Mouse (Mus musculus): ENCODE data around the gene Parp9. TPM values are rescaled to one million over a fixed set of nuclear protein-coding genes. Genes with fewer than 3 reads are reported as not detected.
"Not testable (repeated sequence)": the region's sequence is repeated elsewhere in the genome, so short reads cannot be mapped to it uniquely, and the experiment has no call there.

The Parp9 gene
- total RNA-seq (2021), result 1 to 10 TPM; 4.3 to 4.7 TPM
- long read RNA-seq, experiment 1, partial matches to known transcripts, result 4 of 5 reads
- long read RNA-seq, experiment 1, other reads (novel, unspliced or antisense), result 0 of 5 reads
- long read RNA-seq, experiment 2, partial matches to known transcripts, result 2 of 4 reads
- long read RNA-seq, experiment 2, other reads (novel, unspliced or antisense), result 0 of 4 reads

DNA sequence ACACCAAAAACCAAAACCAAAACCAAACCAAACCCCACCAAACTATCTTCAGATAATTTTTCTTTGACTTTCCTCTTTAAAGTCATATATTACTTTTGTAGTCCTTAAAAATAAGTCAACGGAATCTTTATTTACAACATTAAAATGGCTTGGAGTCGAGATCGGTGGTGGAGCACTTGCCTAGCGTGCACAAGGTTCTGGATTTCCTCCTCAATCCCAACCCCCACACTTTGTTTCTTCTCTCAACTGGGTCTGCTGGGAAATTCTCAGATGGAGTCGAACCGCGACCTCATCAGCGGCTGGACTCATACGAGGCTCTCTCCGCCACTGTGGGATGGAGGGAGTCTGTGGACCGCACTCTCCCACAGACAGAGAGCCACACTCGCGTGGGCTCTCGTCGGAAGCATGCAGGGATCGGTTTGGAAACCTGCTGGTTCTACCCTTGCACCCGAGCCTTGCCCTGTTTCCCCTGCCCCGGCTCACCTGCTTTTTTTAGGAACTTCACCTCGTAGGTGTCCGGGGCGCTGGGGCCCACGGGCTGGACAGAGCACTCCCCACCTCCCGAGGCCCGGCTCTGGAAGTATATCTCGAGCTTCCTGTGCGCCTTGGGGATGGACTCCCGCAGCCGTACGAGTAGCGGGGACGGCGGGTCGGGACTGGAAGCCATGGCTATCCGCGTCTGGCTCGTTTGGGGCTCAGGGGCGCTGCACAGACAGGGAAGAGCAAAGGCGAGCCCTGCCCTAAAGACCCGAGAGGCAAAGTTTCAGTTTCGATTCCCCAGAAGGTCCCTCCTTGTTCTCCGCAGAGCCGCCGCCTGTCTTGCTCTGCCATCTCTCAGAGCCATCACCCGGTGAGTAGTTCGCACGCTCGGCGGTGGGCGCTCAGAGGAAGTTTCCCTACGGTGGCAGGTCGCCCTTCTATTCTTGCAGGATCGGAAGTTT lies at the start of gene Parp9, which contains the start of gene Dtx3l:
Gene Parp9 (plus strand): TSS at position 260 of the 941 bp plus-strand sequence.
Gene Dtx3l (minus strand): TSS at position 941 of the 941 bp plus-strand sequence.
- intact Hi-C loops (cut with DNase I), result loop anchor here (2.0 to 5.0 kb wide), 2 partner anchors 46 to 64 kb away; no protein-coding TSS in a partner anchor
- DNase-seq, result peak; percentile 32 to 62

DNA sequence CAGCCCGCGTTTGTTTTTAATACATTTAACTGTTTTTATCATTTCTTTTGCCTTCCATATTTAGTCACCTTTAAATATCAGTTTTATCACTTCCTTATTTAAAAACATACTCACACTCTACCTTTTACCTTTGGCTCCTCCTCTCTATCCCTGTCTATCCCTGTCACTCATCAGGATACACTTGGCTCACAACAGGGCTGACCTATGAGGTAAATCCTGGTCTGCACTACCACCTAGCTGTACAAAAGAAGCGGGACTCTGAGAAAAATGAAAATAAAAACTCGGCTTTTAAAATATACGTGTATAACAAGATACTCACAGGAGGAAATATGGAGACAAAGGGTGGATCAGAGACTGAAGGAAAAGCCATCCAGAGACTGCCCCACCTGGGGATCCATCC lies 49.4 kb upstream of the Parp9 start:
- intact Hi-C loops (cut with DNase I), result no loop called here
- no peak for DNase-seq

DNA sequence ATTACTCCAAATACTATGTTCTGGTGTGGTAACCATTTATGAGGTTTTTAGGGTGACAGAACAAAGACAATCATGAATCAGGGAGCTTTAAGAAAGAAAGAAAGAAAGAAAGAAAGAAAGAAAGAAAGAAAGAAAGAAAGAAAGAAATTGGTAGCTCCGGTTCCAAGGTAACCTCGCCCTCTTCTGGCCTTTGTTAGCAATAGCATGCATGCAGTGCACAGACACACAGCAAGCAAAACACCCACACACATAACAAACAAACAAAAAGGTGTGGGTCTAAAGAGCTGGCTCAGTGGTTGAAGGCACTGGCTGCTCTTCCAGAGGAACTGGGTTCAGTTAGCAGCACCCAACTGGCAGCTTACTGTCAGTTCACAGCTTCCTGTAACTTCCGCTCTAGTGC lies 47.6 kb upstream of the Parp9 start:
- intact Hi-C loops (cut with DNase I), result loop anchor here (5.0 kb wide), 1 partner anchor 47 kb away; the partner anchor contains the start of genes Dtx3l and Parp9

DNA sequence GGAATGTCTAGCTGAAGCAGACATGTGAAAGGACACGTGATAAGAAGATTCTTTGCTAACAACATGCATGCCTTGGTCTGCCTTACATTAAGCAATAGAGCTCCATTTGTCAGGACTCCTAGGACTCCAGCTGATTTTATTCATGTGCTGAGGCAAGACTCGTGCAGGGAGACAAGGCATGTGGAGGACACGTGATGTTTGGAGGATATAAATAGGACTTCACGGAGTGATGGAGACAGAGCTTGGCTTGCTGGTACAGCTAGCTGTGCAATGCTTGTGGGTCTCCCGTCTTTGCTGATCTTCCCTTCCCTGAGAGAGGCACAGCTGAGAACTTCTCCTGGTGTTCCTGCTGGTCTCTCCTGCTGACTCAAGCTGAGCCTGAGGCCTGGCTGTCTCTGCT lies 46.7 kb upstream of the Parp9 start:
- intact Hi-C loops (cut with DNase I), result loop anchor here (5.0 kb wide), 1 partner anchor 46 kb away; the partner anchor contains the start of genes Dtx3l and Parp9
- DNase-seq, result not testable (repeated sequence)

More for the DNA sequence above, 47.6 kb upstream of the Parp9 start:
- no peak for DNase-seq

DNA sequence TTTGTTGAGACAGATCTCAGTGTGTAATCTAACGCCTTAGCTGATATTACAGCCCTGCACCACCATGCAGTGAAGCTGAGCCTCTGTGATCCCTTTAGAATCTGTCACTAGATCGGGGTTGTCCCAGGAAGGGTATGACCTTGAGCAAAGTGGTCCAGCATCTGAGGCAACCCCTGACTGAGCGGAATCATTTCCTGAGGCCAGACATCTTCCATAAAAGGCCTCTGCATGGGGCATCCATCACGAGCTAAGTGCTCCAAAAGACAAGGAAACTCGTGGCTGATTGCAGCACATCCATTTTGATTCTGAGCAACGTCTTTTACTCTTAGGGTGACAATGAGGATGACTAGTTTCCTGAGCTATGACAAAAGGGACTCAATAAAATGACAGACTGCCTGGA lies 43.3 kb upstream of the Parp9 start:
- intact Hi-C loops (cut with DNase I), result loop anchor here (5.0 kb wide), 1 partner anchor 42 kb away; the partner anchor contains the start of genes Dtx3l and Parp9
- DNase-seq, result no peak

DNA sequence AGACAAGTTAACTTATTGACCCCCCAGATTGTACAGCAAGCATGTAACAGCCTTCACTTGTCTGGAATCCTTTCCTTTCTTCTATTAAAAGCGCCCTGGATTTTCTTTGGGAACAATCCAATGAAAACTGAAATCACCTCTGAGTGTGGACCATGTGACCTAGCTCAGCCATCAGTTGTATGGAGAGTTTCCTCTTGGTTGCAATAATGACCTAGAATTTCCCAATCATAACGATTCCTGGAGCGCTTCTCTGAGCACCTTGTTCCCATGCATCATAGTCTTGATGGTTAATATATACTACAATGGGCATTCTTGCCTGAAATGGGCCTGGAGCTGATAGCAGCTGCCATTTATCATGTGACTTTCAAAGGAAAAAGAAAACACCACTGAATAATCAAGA lies 37.7 kb upstream of the Parp9 start:
- DNase-seq, result no peak
- intact Hi-C loops (cut with DNase I), result no loop called here

DNA sequence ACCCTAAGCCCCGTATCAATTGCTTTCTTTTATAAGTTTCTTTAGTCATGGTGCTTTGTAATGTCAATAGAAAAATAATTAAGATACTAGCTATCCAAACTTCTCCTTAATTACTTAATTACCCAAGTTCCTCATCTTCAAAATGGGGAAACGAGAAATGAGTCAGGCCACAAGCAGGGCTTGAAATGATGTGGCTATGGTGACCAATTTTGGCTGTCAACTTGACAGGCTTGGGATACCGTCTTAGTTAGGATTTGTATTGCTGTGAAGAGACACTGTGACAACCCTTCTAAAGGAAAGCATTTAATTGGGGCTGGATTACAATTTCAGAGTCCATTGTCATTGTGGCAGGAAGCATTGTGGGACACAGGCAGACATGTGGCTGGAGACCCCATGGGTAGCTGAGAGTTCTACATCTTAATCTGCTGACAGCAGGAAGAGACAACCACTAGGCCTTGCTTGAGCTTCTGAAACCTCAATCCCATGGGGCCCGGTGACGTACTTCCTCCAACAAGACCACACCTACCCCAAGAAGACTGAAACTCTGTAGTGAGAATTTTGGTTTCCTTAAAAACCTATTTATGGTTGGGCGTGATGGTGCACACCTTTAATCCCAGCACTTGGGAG lies 35.1 kb upstream of the Parp9 start:
- intact Hi-C loops (cut with DNase I), result no loop called here
- DNase-seq, result no peak

DNA sequence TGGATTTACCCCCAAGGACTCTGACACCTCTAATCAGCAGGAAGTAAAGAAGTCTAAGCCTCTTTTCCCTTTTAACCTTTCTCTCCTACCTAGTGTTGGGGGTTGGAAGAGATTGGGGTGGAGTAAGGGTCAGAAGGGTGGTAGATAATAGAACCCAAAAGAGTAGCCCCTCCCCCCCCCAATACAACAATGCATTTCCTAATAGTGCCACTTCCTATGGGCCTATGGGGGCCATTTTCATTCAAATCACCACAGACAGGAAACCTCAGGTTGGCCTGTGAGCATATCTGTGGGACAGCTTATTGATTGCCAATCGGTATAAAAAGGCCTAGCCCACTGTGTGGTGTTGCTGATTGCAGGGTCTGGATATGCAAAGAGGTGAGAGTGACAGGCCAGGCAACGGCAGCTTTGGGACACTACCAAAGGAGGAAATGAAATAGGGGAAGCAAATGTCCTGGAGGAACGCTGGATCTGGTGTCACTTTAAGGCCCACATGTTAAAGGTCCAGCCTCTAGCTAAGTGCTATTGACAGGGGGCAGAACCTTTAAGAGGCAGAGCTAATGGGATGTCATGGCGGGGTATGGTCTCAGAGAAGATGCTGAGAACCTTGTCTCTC lies 34.0 kb upstream of the Parp9 start:
- intact Hi-C loops (cut with DNase I), result no loop called here
- no peak for DNase-seq

GRCm38 (mm10) chr16:35905355-35905754 lies 32.9 kb upstream of the Parp9 start:
- no peak for DNase-seq
- intact Hi-C loops (cut with DNase I), result no loop called here

- no peak for DNase-seq
- intact Hi-C loops (cut with DNase I), result no loop called here
Observed at GRCm38 (mm10) chr16:35905819-35906485, 32.3 kb upstream of the Parp9 start.

GRCm38 (mm10) chr16:35906887-35907286 lies 31.4 kb upstream of the Parp9 start:
- intact Hi-C loops (cut with DNase I), result no loop called here
- DNase-seq, result no peak

- no peak for DNase-seq
- intact Hi-C loops (cut with DNase I), result no loop called here
Observed at GRCm38 (mm10) chr16:35907432-35908201, 30.7 kb upstream of the Parp9 start.

DNA sequence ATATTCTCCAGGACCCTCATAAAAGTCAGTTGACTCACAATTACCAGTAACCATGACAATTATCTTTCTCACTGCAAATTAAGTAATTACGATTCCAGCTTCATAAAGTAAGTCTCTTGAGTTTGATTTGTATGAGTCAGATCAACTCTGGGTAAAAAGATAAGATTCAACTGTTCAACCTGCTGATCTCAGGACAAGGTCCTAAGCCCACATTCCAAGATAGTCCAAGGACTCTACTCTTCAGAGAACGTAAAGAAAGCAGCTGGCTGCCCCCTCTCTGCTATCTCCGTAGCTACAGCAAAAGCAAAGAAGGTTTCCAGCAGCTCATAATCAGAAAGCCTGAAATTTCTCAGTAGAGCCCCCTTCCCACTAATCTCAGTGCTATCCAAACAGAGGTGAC lies 26.8 kb upstream of the Parp9 start:
- no peak for DNase-seq
- intact Hi-C loops (cut with DNase I), result no loop called here

- no peak for DNase-seq
Observed at GRCm38 (mm10) chr16:35913526-35913925, 24.7 kb upstream of the Parp9 start.

DNA sequence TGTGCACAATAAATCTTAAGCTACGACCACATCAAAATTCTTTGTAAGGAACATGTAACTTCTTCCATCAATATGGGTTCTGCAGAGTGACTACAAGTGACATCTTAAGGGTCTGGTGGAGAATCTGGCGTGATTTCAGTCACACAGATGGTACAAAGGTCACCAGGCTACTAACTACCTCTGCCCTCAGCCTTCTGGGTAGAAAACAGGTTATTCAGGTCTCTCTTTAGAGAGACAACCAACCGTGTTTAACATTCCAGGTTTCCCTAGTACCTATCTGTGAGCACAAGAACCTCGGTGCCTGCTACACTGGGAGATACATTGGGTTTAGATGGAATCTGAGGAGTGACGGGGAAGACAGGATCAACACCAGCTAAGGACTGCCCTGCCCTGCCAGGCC lies 24.0 kb upstream of the Parp9 start:
- DNase-seq, result no peak
- intact Hi-C loops (cut with DNase I), result no loop called here

More at GRCm38 (mm10) chr16:35913526-35913925, 24.7 kb upstream of the Parp9 start:
- intact Hi-C loops (cut with DNase I), result no loop called here

DNA sequence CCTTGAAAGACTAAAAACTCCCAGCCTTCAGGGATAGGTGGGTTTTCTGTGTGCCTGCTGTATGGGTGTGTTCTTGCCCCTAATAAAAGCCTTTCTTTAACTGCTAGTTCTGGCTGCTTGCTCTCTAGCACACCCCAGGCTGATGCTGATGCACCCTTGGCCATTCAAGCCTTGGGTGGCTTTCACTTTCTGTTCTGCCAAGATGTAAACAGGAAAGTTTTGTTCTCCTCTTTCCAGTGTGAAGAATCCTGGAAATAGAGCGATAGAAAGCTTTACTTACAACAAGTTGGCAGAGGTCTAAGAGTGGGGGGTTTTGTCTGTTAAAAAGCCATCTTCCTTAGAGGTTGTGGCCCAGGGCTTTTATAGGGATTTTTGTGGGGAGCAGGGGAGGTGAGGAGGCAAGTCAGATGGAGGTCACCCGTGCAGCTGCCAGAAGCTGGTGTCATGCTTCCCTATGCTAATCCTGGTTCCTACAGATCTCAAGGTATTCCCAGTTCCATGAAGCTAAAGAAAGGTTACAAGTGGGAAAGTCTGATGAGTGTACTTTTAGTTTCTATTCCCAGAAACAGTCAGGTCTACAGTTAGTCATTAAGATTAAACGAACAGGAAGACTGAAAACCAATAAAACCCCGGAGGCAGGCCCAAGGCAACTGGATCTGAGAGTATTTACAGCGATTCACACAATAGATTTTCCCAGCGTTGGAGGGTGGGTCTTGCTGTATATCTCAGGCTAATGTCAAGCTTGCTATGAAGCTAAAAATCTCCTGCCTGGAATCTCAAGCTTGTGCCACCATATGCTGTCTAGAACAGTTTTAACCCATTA lies 19.3 kb upstream of the Parp9 start:
- intact Hi-C loops (cut with DNase I), result no loop called here
- no peak for DNase-seq

GRCm38 (mm10) chr16:35921676-35922235 lies 16.5 kb upstream of the Parp9 start:
- DNase-seq, result no peak
- intact Hi-C loops (cut with DNase I), result no loop called here

GRCm38 (mm10) chr16:35922301-35922895 lies 15.9 kb upstream of the Parp9 start:
- intact Hi-C loops (cut with DNase I), result no loop called here
- no peak for DNase-seq

Data from gastrocnemius, postnatal 36 days (tissue).